Mouse (Mus musculus) layer of hippocampus, adult 2 months (tissue): ENCODE results near the gene Ncor2. TPM values are rescaled to one million over a fixed set of nuclear protein-coding genes. Genes with fewer than 3 reads are reported as not detected.

Source experiments
- DNase-seq, 2 experiments: peaks; one replicate each; pipeline ENCODE4 v3.0.0; 2022; ENCODE audit warnings: low spot score in 2 of 2
- H3K27ac ChIP-seq: fragments of 200-600 bp; 2 replicates; pipeline ENCODE4 v1.8.1; 2022
- H3K4me3 ChIP-seq: fragments of 200-600 bp; 2 replicates; pipeline ENCODE4 v1.8.1; 2022; ENCODE audit warnings: mild to moderate bottlenecking
- CTCF ChIP-seq: fragments of 200-600 bp; conservative IDR thresholded peaks from 2 replicates; pipeline ENCODE4 v1.8.1; 2022; ENCODE audit warnings: antibody characterized with exemption, mild to moderate bottlenecking, moderate library complexity
- total RNA-seq, 2 experiments: library from RNA; stranded (reverse); gene quantifications; 2 replicates each; pipeline ENCODE4 v1.2.3; 2021

Ncor2 gene
- total RNA-seq, 2 experiments from 2014 or later = 285 to 307 TPM

GRCm38 (mm10) chr5:125173868-125174267 lies 5.2 kb downstream of the Ncor2 start:
- no peak for TF ChIP-seq CTCF
- Histone ChIP-seq H3K27ac (peak overlapping the region; percentile 65; the same call in 1 of the 2 replicates), H3K4me3 (no peak overlapping the region)
- no peak for DNase-seq

- Histone ChIP-seq H3K4me3 (no peak overlapping the region), H3K27ac (peak overlapping the region; percentile 69)
- no peak for DNase-seq
- TF ChIP-seq CTCF = no peak
Measured at GRCm38 (mm10) chr5:125172831-125173615, 6.0 kb downstream of the Ncor2 start.

DNA sequence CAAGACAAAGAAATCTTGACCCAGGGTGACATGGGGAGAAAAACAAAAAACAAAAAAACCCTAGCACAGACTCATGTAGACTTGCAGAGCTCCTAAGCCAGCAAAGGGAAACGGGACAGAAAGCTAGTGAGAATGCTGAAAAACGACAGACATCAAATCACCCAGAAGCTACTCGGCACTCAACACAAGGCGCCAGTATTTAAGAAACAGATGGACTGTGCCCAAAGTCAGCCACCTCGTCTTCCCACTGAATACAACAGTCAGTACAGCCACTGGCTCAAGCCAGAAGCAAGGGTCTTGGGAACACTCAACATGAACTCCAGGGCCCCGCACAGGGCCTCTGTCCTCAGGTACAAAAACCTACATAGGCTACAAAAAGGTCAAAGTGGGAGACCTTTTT lies 7.8 kb downstream of the Ncor2 start:
- Histone ChIP-seq H3K27ac (peak overlapping the region; percentile 69), H3K4me3 (no peak overlapping the region)
- no peak for DNase-seq
- no peak for TF ChIP-seq CTCF

- no peak overlapping the region; the same call in 1 of the 2 replicates for H3K27ac ChIP-seq
Measured at GRCm38 (mm10) chr5:125170107-125170842, 8.7 kb downstream of the Ncor2 start.

GRCm38 (mm10) chr5:125168101-125168500 lies 10.9 kb downstream of the Ncor2 start:
- no peak overlapping the region for H3K27ac ChIP-seq
- no peak for TF ChIP-seq CTCF

More at GRCm38 (mm10) chr5:125170107-125170842, 8.7 kb downstream of the Ncor2 start:
- H3K4me3 ChIP-seq = no peak overlapping the region
- no peak for TF ChIP-seq CTCF
- no peak for DNase-seq

GRCm38 (mm10) chr5:125167524-125167923 lies 11.5 kb downstream of the Ncor2 start:
- no peak for DNase-seq
- TF ChIP-seq CTCF = no peak
- H3K27ac ChIP-seq = no peak overlapping the region
- no peak overlapping the region for H3K4me3 ChIP-seq

More at GRCm38 (mm10) chr5:125168101-125168500, 10.9 kb downstream of the Ncor2 start:
- DNase-seq = no peak
- no peak overlapping the region for H3K4me3 ChIP-seq

DNA sequence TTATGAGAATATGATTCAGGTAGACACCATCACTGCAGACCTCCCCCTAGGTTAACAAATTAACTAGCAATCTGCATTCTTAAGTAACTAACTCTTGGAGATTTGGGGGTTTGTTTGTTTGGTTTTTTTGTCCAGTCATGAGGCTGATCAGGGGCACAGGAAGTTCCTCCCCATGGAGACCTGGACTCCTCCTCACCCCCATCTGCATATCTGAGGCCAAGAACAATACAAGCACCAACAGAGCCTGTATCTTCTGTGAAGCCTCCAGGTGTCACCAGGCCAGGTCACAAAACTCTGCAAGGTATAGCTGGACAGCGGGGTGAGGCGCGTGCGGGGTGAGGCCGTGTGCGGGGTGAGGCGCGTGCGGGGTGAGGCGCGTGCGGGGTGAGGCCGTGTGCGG lies 13.0 kb downstream of the Ncor2 start:
- peak overlapping the region; percentile 68; the same call in 1 of the 2 replicates for H3K27ac ChIP-seq
- TF ChIP-seq CTCF = no peak
- no peak for DNase-seq
- no peak overlapping the region for H3K4me3 ChIP-seq

DNA sequence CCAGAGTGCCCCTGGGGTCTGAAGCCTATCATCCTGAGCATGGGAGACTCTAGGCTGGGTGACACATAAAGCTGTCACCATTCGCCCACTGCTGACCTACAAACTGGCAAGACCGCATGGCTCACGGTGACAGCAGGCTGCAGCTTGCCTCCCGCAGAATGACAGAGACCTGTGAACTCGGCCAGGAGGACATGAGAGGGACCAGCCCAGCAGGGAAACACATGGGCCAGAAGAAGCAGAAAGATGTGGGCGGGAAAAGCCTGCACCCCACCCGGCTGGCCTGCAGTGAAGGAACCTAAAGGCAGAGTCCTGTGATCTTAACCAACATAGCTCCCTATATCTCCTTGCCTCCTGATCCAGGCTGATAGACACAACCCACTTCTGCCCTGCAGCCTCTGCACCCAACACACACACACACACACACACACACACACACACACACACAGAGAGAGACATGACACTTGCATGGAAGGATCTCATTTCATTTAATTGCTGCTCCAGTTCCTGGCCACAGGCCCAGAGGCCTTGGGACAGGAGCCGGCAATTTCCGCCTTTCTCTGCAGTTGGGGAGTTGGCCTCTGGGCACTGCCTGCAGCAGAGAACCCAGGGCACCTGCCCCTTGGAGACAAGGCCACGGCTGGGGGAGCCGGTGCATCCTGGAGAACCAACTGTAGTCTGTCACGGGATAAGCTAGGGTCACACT lies 14.4 kb downstream of the Ncor2 start:
- peak; percentile 26 for TF ChIP-seq CTCF
- Histone ChIP-seq H3K4me3 (no peak overlapping the region), H3K27ac (peak overlapping the region; percentile 68)
- DNase-seq = no peak

DNA sequence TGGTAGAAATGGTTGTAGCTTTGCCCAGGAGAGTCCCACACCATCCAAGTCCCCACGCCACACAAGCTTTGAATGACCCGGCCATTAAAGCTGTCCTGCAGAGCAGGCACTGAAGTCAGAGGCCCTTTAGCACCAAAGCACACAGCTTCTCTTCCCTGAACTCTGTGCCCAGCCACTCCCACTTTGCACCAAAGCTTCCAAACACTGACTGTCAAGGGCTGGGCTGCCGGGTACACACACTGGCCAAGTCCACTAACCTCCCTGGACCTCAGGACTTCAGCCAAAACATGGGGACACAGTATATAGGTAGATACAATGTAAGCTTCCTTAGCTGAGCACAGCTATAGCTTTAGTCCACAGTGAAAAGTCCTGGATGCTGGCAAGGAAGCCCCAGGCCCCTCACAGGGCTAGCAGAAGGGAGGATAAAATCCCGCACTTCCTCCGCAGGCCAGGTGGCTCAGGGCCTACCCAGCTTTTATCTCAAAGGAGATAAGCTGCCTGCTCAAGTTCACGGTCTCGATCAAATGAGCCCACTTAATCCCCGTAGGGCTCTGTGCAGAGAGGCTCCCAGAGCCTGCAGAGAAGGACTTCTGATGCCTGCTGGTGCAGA lies 15.5 kb downstream of the Ncor2 start:
- H3K4me3 ChIP-seq = no peak overlapping the region
- DNase-seq = no peak
- TF ChIP-seq CTCF = no peak
- H3K27ac ChIP-seq = no peak overlapping the region

- no peak for TF ChIP-seq CTCF
- DNase-seq = no peak
- H3K27ac ChIP-seq = no peak overlapping the region
- no peak overlapping the region for H3K4me3 ChIP-seq
Measured at GRCm38 (mm10) chr5:125162461-125162860, 16.6 kb downstream of the Ncor2 start.

GRCm38 (mm10) chr5:125159804-125160405 lies 19.1 kb downstream of the Ncor2 start:
- DNase-seq = no peak
- Histone ChIP-seq H3K4me3 (no peak overlapping the region), H3K27ac (peak overlapping the region; percentile 43)
- TF ChIP-seq CTCF = no peak

DNA sequence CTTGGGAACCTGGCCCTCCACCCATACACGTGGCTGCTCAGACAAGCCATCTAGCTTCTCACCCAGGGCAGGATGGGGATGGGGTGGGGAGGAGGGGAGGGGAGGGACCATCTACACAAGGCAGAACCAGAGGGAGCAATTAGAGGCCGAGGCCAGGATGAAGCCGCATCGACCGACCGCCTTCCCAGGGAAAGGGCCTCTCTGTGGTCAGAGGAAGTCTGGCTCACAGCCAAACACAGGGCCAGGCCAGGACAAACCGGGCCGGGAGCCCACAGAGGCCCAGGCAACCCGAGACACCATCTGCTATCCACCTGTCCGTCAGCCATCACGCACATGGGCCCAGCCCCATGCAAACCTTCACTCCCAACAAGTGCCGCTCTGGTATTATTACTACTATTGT lies 19.7 kb downstream of the Ncor2 start:
- H3K27ac ChIP-seq = peak overlapping the region; percentile 81

More for the DNA sequence above, 19.7 kb downstream of the Ncor2 start:
- no peak overlapping the region; the same call in 1 of the 2 replicates for H3K4me3 ChIP-seq
- peak; percentile 59 to 62 for DNase-seq
- TF ChIP-seq CTCF = no peak
